Mouse (Mus musculus): ENCODE data around the gene Cachd1.

Gene Cachd1

DNA sequence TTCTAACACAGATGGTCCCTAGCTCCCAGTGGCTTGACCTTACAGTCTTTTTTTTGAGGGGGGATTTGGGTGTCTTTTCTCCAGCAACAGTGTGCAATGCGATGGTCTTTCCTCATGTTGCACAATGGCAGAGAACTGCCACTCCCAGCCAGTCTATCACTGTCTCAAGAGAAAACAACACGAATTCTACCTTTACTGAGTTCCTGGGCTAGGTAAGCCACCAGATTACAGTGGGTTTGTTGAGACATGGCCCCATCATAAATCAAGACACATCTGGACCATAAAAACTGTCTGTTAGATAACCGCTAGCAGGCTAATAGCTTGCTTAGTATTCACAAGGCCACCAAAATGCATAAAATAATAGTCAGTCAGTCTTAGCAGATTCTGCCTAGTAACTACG is 147.8 kb downstream of the Cachd1 start:
- no peak for DNase-seq

GRCm38 (mm10) chr4:100925153-100925552 is 148.7 kb downstream of the Cachd1 start:
- DNase-seq: no peak

GRCm38 (mm10) chr4:100926608-100927007 is 150.1 kb downstream of the Cachd1 start:
- no peak for DNase-seq

GRCm38 (mm10) chr4:100927059-100927458 is 150.6 kb downstream of the Cachd1 start:
- no peak for DNase-seq

DNA sequence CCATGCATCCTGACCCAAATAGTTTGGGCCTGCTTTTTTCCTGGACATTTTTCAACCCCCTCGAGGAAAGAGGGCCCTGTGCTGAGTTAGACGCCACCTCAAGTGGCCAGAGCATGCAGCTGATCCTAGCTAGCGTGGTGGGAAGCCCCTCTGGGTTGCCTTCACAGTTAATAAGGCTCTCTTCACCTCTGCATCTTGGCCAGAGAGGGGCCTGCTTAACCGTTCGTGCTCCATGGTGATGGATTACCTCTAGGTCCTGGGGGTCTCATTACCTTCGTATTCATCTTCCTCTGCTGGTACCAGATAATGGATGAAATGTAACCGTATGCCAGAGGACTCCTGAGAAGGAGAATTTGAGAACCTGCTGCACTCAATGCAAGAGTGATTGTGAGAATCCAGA is 167.2 kb downstream of the Cachd1 start:
- no peak for DNase-seq

DNA sequence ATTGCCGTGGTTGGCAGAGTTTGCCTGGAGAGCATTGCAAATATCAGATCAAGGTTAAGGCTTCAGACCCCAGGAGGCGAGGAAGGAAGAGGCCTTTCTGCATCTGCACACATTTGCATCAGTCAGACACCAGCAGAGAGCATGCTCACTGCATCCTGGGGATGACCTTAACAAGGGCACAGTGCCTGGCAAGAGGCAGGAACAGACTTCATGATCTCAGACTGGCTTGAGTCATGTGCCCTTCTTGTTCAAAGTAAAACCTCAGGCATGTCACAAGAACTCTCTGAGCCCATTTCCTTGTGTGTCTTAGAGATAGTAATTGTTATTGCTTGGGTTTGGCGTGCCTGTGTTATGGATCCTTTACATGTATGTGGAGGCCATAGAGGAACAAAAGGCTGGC is 167.8 kb downstream of the Cachd1 start:
- DNase-seq: no peak

- no peak for DNase-seq
Observed at GRCm38 (mm10) chr4:100945171-100945899, 168.9 kb downstream of the Cachd1 start.

- peak; percentile 52 to 69 for DNase-seq
Observed at GRCm38 (mm10) chr4:100948494-100949425, 172.3 kb downstream of the Cachd1 start.

DNA sequence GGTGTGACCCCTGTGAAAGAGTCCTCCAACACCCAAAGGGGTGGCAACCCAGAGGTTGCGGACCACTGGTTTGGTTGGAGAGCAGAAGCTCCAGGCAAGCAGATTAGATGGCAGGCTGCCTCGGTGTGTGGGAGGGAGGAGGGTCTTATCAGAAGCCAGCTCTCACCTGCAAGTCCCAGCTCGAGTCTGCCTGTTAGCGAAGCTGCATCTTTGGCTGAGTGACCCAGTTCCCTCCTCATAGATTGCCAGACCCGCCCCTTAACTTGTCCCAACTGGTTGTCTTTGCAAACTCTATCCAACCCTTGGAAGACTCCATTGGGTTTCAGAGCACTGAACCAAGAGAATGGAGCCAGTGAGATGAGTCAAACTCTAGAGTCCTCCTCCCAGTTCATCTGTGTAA is 173.8 kb downstream of the Cachd1 start:
- DNase-seq: no peak

- DNase-seq: no peak
Observed at GRCm38 (mm10) chr4:100951876-100952275, 175.4 kb downstream of the Cachd1 start.

DNA sequence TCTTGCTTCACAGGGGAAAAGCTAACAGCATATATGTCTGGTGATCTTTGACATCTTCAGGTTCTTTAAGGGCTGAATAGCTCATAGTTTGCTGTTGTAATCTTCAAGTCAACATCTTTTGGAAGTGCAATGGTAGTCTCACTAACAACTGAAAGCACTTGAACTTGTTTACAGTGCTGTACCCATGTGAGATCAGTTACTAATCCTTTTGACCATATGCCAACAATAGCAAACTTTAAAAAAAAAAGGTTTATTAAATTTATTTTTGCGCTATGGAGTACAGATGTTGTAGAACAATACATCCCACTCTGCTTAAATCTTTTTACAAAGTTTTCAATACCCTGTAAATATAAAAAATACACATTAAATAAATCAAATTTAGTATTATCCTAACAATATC is 186.9 kb downstream of the Cachd1 start:
- DNase-seq: no peak

GRCm38 (mm10) chr4:100963796-100964195 is 187.3 kb downstream of the Cachd1 start:
- no peak for DNase-seq

GRCm38 (mm10) chr4:100967703-100968392 is 191.4 kb downstream of the Cachd1 start:
- peak in 1 of 2 experiments; percentile 12 for DNase-seq

- no peak for DNase-seq
Observed at GRCm38 (mm10) chr4:100973641-100974454, 197.4 kb downstream of the Cachd1 start.

DNA sequence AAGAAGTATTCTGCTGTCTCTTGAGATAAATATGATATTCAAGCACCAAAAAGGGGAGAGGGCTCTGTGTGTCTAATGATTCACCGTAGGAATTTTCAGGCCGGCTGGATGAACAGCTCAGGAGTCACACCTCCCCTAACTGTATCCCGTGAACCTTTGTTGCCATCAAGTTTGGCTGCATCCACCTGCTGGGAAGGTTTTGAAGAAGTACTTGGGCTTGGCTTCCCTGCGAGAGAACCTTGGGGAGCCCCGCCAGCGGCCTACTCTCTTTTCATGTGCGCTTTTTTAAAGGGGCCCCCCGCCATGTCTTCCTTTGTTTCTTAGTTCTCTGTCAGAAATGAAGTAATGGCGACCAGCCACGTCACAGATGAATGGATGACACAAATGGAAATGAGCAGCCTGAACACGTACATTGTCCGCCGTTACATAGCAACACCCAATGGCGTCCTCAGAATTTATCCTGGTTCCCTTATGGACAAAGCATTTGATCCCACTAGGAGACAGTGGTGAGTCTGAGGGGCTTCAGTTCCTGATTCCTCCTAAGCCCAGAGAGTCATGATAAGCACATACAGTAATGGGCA is 198.1 kb downstream of the Cachd1 start:
- no peak for DNase-seq

DNA sequence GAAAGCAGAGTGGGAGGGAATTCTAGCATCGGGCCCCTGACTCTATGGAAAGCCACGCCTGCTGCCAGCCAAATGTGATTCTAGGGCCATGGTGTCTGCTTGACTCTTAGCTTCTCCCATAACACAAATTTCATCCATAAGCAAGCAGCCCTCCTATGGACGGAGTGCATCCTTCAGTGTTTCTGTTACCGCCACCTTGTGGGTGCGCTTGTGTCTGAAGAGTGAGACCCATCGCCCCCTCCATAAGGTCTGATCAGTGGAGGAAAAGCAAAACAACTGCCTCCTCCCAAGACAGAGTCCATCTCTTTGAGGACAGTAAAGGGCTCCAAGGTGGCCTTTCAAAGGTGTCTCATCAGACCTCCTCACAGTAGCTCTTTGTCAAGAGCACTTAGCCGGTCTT is 201.0 kb downstream of the Cachd1 start:
- DNase-seq: peak; percentile 44 to 52

- no peak for DNase-seq
Observed at GRCm38 (mm10) chr4:100987187-100987586, 210.7 kb downstream of the Cachd1 start.

- peak; percentile 36 to 44 for DNase-seq
Observed at GRCm38 (mm10) chr4:100988231-100988799, 211.8 kb downstream of the Cachd1 start.

- peak; percentile 47 to 71 for DNase-seq
Observed at GRCm38 (mm10) chr4:100990996-100991395, 214.5 kb downstream of the Cachd1 start.

DNA sequence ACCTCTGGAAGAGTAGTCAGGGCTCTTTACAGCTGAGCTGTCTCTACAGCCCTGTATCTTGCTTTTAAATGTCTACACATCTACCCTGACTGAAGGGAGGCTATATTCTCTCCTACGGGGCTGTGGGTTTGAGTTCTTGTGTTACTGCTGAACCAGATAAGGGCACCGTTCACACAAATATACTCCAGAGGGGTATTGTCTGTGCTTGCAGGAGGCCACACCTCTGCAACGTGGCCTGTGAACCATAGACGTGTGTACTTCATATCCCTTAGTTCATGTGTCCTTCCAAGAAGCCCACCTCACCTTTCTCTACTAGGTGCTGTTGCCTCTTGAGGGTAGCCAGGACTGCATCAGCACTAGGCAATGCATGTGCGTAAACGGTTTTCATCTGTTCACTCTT is 215.6 kb downstream of the Cachd1 start:
- DNase-seq: no peak

GRCm38 (mm10) chr4:100994442-100995255 is 218.2 kb downstream of the Cachd1 start:
- peak; percentile 25 to 51 for DNase-seq
